Mouse (Mus musculus) bone marrow, adult 2 months (tissue): ENCODE measurements around the gene Bcl6b.

ENCODE experiments used
- CTCF ChIP-seq: fragments of 200-500 bp; IDR thresholded peaks from 2 replicates; pipeline ENCODE4 v1.5.1; 2011; ENCODE audit warnings: low read length, control low read depth; ENCODE audit not compliant: control insufficient read depth, insufficient read depth
- POLR2A ChIP-seq: fragments of 200-500 bp; IDR thresholded peaks from 2 replicates; pipeline ENCODE4 v1.6.1; 2011; ENCODE audit warnings: low read depth, mild to moderate bottlenecking, control low read depth, low read length, borderline replicate concordance; ENCODE audit not compliant: control insufficient read depth

DNA sequence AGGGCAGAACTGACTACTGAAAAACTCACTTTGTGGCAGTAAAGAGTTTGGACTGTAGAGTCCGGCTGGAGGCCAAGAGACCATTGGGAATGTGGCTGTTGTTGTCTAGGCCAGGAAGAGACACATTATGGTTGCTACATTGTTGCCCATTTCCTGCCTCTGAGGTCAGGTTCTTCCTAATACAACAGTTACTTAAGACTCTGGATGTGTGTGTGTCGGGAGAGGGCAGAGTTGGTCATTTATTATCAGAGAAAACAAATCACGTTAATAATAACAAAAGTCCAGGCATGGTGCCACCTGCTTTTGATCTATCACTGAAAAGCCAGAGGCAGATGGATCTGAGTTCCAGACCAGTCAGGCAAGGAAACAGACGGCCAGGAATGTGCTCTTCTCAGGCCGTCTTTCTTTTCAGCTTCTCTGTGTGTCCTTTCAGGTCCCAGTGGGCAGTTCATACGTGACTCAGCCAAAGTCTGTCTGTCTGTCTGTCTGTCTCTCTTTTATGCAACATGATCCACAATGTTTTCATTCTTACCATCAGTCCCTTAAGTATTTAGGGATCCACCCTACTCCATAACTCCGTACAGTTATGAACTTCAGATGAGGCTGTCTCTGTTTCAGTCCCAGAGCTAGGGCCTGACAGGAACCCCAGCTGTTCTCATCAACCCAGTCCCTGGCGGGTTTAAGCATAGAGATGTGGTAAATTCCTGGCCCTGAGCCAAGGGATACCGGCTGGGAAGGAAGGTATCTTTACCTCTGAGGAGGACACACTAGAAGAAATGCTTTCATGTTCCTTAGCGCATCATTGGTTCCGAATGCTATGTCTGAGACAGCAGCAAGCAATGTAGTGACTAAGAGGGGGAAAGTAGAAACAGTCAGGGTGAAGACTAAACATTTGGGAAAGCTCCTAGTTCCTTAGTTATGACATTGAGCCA, 36.0 kb downstream of the Bcl6b start:
- TF ChIP-seq CTCF (no peak), POLR2A (no peak)
